Mouse (Mus musculus) liver, postnatal 0 days (tissue): ENCODE data around the gene Elmo1. TPM values are rescaled to one million over a fixed set of nuclear protein-coding genes. Genes with fewer than 3 reads are reported as not detected.

Experiments
- ATAC-seq: fragments of 200-750 bp; cut with Nextera tagmentation; 2 replicates; pipeline ENCODE4 v1.8.0; 2017; ENCODE audit warnings: mild to moderate bottlenecking, moderate library complexity
- DNase-seq: peaks from one replicate; pipeline ENCODE4 v3.0.0-alpha.2; 2016
- H3K27ac ChIP-seq: fragments of 300-500 bp; sonication (generic); 2 replicates; pipeline ENCODE4 v1.5.1; 2014; ENCODE audit warnings: antibody characterized with exemption, moderate library complexity, mild to moderate bottlenecking, low read depth
- H3K27me3 ChIP-seq: fragments of 300-500 bp; sonication (generic); 2 replicates; pipeline ENCODE4 v1.6.1; 2014; ENCODE audit warnings: low read length, control low read depth, mixed read lengths; ENCODE audit not compliant: insufficient read depth
- H3K36me3 ChIP-seq: fragments of 300-500 bp; sonication (generic); replicated peaks from 2 replicates; pipeline ENCODE4 v1.6.1; 2014; ENCODE audit warnings: mild to moderate bottlenecking, control low read depth, low read length, moderate library complexity, mixed read lengths; ENCODE audit not compliant: insufficient read depth
- H3K4me1 ChIP-seq: fragments of 300-500 bp; sonication (generic); 2 replicates; pipeline ENCODE4 v1.6.1; 2014; ENCODE audit warnings: antibody characterized with exemption, mild to moderate bottlenecking, control low read depth; ENCODE audit not compliant: insufficient read depth
- H3K4me2 ChIP-seq: fragments of 300-500 bp; sonication (generic); 2 replicates; pipeline ENCODE4 v1.6.1; 2014; ENCODE audit warnings: low read depth, mild to moderate bottlenecking, low read length, moderate library complexity, mixed read lengths
- H3K4me3 ChIP-seq: fragments of 300-500 bp; sonication (generic); 2 replicates; pipeline ENCODE4 v1.5.1; 2014; ENCODE audit warnings: low read depth, low read length
- H3K9ac ChIP-seq: fragments of 300-500 bp; sonication (generic); replicated peaks from 2 replicates; pipeline ENCODE4 v1.6.1; 2014; ENCODE audit warnings: mild to moderate bottlenecking, moderate library complexity
- H3K9me3 ChIP-seq: fragments of 300-500 bp; sonication (generic); 2 replicates; pipeline ENCODE4 v1.6.1; 2016; ENCODE audit warnings: mild to moderate bottlenecking, control low read depth, low read length, mixed read lengths
- CTCF ChIP-seq: sonication (generic); IDR thresholded peaks from 2 replicates; pipeline ENCODE4 v1.5.1; 2016; ENCODE audit warnings: antibody characterized with exemption, low read depth
- EP300 ChIP-seq: IDR thresholded peaks from 2 replicates; pipeline ENCODE4 v1.6.1; 2016; ENCODE audit warnings: antibody characterized with exemption, low read depth, mild to moderate bottlenecking
- WGBS: fragments of 180-500 bp; shearing (Covaris S2); extraction: QIAGEN DNeasy Blood & Tissue Kit; methylation state at CpG from one replicate; pipeline ENCODE4 v1.1.7; 2014; ENCODE audit not compliant: insufficient replicate concordance; 5-methylcytosine and 5-hydroxymethylcytosine counted together
- polyA plus RNA-seq: library from polyadenylated mRNA; unstranded; fragments of >200 nt; fragmentation: Nextera tagmentation; extraction: Ambion mirVana; gene quantifications from 2 replicates; pipeline ENCODE4 v1.2.1, GENCODE M21; 2015

The Elmo1 gene
- polyA plus RNA-seq, 1 experiment from 2014 or later: 3.1 TPM

DNA sequence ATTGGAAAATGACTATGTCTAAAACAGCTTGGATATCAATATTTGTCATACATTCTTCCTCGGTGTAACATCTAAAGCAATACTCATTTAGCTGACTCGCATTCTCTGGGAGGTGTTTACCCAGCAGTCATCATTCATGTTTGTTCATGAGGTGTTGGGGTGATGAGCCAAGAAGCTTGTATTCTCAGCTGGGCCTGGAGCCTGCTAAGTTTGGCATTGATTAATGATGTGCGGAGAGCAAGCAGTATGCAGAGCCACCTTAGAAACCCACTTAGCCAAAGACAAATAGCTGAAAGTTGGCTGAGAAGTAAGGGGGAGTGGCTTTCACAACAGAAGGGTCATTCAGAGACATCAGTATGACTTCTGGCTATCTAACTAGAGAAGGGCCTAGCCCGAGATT is 459.6 kb downstream of the Elmo1 start:
- Histone ChIP-seq H3K4me1 (no peaks in the 10 kb centered on the region), H3K27ac (no peak overlapping the region), H3K4me3 (no peak overlapping the region), H3K27me3 (no peaks in the 10 kb centered on the region), H3K9ac (no peak overlapping the region), H3K9me3 (no peaks in the 10 kb centered on the region), H3K4me2 (no peak overlapping the region), H3K36me3 (no peaks in the 10 kb centered on the region)
- 71% methylated on average over 4 of the region's 4 CpGs for WGBS
- ATAC-seq: no peak
- no peak for TF ChIP-seq CTCF
- no peak for TF ChIP-seq EP300
- no peak for DNase-seq

DNA sequence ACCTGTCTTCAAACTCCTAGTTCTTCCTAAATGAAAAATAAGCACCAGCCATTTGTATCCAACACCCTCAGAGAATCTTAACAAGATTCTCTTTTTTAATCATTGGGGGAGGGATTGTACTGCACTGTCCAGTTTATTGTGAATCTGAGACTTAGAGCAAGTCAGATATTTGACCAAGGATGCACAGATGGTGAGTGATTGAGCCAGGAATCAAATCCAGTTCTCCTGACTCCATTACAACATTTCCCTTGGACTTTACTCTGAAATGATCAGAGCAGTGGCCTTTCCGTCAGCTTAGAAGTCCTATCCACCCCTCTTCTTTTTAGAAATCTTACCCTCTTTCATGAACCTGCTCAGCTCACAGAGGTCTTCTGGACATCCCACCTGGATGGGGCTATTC is 461.2 kb downstream of the Elmo1 start:
- Histone ChIP-seq H3K4me3 (no peak overlapping the region), H3K27ac (no peak overlapping the region), H3K9me3 (no peaks in the 10 kb centered on the region), H3K4me1 (no peaks in the 10 kb centered on the region), H3K9ac (no peak overlapping the region), H3K4me2 (no peak overlapping the region), H3K27me3 (no peaks in the 10 kb centered on the region), H3K36me3 (no peaks in the 10 kb centered on the region)
- ATAC-seq (no peak), DNase-seq (no peak)
- TF ChIP-seq CTCF (no peak), EP300 (no peak)
- WGBS: 74% methylated on average over 1 of the region's 1 CpGs

DNA sequence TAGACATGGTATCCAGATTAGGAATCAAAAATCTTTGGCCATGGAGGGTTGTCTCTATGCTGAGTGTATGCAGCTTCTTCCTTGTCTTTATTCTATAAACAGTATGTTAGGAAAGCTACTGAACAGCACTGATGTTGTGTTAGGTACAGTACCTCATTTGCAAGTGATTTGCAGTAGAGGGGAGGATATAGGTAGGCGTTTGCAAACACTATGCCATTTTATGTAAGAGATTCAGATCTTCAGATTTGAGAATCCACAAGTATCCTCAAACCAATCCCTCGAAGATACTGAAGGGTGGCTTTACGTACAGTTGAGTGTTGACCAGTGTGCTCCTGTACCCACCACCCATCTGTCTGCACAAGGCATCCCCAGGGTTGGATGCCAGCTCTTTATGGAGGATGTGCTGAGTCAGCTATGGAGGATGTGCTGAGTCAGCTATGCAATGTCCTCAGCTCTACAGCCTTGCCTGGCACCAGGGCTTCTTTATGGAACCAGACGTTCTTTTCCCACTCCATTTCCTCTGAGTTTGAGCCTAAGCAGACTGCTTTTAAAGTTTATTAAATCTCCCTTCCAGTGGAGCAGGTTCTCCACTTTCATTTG is 465.6 kb downstream of the Elmo1 start:
- TF ChIP-seq CTCF (no peak), EP300 (no peak)
- Histone ChIP-seq H3K4me3 (no peak overlapping the region), H3K4me1 (no peaks in the 10 kb centered on the region), H3K27ac (no peak overlapping the region), H3K9ac (no peak overlapping the region), H3K27me3 (no peaks in the 10 kb centered on the region), H3K4me2 (no peak overlapping the region), H3K9me3 (no peaks in the 10 kb centered on the region), H3K36me3 (no peaks in the 10 kb centered on the region)
- DNase-seq (no peak), ATAC-seq (no peak)
- 81% methylated on average over 4 of the region's 4 CpGs for whole genome bisulfite sequencing

DNA sequence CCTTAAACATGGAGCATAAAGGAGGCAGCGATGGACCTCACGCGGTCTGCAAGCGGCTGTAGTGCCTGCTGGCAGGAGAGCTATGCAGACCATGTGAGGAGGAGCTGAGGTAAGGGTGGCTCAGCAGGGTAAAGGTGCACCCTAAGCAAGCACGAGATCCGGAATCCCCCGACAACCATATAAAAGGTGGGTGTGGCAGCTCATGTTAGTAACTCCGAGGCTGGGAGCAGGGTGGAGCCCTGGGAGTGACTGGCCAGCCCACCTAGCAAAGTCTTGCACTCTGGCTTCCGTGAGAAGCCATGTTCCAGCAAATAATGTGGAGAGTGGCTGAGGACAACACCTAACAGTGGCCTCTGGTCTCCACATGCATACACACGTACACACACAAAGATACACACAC is 466.3 kb downstream of the Elmo1 start:
- Histone ChIP-seq H3K9ac (no peak overlapping the region), H3K27ac (no peak overlapping the region), H3K4me3 (no peak overlapping the region), H3K4me1 (no peaks in the 10 kb centered on the region), H3K36me3 (no peaks in the 10 kb centered on the region), H3K4me2 (no peak overlapping the region), H3K27me3 (no peaks in the 10 kb centered on the region), H3K9me3 (no peaks in the 10 kb centered on the region)
- 83% methylated on average over 10 of the region's 10 CpGs for WGBS
- no peak for DNase-seq
- no peak for ATAC-seq
- no peak for TF ChIP-seq CTCF
- no peak for TF ChIP-seq EP300

DNA sequence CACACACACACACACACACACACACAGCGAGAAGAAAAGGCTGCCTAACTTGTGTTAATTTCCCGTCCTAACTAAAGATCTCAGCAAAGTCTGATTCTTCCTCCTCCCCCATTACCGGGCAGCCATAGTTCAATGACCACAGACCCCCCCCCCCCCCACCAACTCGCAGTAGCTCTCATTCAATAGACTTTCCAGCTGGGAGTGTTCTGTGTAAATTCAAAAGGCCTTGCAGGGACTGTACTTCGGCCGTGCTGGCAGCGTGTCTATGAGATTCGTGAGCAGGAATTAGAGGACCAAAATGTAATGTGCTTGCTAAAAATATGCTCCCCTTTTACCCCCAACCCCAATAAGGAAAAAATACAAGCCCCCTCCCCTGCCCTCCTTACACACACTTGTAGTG is 466.8 kb downstream of the Elmo1 start:
- Histone ChIP-seq H3K27me3 (no peaks in the 10 kb centered on the region), H3K9ac (no peak overlapping the region), H3K4me2 (no peak overlapping the region), H3K9me3 (no peaks in the 10 kb centered on the region), H3K4me3 (no peak overlapping the region), H3K4me1 (no peaks in the 10 kb centered on the region), H3K36me3 (no peaks in the 10 kb centered on the region), H3K27ac (no peak overlapping the region)
- ATAC-seq: no peak
- WGBS: 81% methylated on average over 8 of the region's 8 CpGs
- no peak for TF ChIP-seq CTCF
- no peak for TF ChIP-seq EP300
- no peak for DNase-seq

DNA sequence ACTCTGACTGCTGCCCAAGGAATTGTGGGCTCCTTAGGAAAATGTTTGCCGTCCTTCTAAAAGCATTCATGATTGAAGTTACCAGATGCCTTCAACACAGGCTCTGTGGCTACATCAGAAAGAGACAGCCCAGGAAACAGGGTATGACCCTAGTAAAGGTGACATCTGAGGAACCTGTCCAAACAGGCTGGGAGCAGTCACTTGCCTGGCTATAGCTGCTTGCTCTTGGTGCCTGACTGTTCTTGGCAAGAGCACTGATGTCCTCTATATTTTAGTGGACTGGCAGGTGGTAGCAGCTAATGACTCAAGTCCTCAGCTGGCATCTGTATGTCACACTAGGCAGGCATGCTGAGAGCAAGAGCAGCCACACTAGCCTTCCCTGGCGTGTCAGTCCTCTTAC is 468.0 kb downstream of the Elmo1 start:
- no peak for ATAC-seq
- Histone ChIP-seq H3K36me3 (no peaks in the 10 kb centered on the region), H3K27ac (no peak overlapping the region), H3K9ac (no peak overlapping the region), H3K9me3 (no peaks in the 10 kb centered on the region), H3K4me2 (no peak overlapping the region), H3K27me3 (no peaks in the 10 kb centered on the region), H3K4me3 (no peak overlapping the region), H3K4me1 (no peaks in the 10 kb centered on the region)
- WGBS: 88% methylated on average over 2 of the region's 2 CpGs
- no peak for DNase-seq
- TF ChIP-seq CTCF (no peak), EP300 (no peak)

DNA sequence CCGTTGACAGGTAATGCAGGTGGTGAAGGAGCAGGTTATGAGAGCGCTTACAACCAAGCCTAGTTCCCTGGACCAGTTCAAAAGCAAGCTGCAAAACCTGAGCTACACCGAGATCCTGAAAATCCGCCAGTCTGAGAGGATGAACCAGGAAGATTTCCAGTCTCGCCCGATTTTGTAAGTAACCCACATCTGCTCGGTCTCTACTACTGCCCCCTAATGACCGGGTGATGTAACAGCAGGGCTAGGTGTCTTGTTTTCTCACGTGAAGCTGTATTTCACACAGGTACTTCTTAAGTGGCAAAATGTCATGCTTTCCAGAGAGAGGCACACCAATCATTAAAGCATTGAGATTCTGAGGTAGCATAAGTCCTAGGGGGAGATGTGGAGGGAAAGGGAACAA is 474.0 kb downstream of the Elmo1 start:
- ATAC-seq: no peak

More for the DNA sequence above, 474.0 kb downstream of the Elmo1 start:
- H3K4me2 ChIP-seq: no peak overlapping the region
- no peak overlapping the region for H3K27ac ChIP-seq
- no peaks in the 10 kb centered on the region for H3K27me3 ChIP-seq
- no peak overlapping the region for H3K4me3 ChIP-seq
- H3K9ac ChIP-seq: no peak overlapping the region
- peak; percentile 48 for TF ChIP-seq CTCF
- no peak for TF ChIP-seq EP300
- 0 out of 2 replicates have a peak, but pooled peaks cover 3% of the 10 kb centered on the region for H3K36me3 ChIP-seq
- H3K4me1 ChIP-seq: no peaks in the 10 kb centered on the region
- no peaks in the 10 kb centered on the region for H3K9me3 ChIP-seq
- 75% methylated on average over 9 of the region's 9 CpGs for WGBS
- no peak for DNase-seq
